Mouse (Mus musculus): ENCODE data around the gene Gm17720.

DNA sequence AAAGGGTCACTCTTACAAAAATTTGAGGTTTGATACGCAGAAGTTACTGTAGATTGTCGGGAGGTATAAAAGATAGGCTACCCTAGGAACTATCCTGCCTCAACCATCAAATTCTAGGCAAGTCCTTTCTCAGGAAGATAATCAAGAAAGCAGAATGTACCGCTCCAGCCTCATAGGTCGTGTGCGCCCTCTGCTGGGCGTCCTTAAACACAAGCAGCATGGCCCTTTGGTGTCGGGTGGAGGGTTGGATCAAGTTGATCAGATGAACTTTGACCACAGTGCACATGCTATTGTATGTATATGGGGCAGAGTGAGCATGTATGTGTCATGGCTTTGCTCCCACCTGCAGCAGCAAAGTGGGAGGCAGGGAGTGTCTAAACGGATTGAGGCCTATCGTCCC is 31.0 kb downstream of the Gm17720 start:
- TF ChIP-seq CTCF (IDR thresholded peaks at IDR 0.05; ENCODE audit: extremely low read depth, insufficient read depth, low read length): peak; percentile 98
- TF ChIP-seq POLR2A (IDR thresholded peaks at IDR 0.05; ENCODE audit: extremely low read depth, insufficient read depth, low read length): no peak
